Mouse (Mus musculus): ENCODE results near the gene Glp2r.

The Glp2r gene

DNA sequence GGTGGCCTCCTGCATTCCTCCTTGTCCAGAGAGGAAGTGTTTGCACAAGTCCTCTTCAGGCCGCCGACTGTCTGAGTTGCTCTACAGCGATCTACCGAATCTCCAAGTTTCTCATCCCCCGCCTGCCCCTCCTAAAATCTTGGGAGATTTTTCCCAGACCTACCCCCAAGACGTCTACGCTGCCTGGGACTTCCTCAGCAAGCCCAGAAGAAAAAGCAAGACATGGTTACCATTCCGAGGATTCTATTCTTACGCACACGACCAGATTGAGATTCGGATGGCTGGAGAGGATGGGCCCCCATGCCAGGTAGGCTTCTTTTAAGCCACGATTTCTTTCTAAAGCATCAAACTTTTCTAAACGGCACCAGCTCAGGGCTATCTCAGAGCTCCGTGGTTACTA, at the start of gene Glp2r:
Gene Glp2r, minus strand, starts transcription at position 101 of the 400 bp plus-strand sequence.
- DNase-seq: no peak

DNA sequence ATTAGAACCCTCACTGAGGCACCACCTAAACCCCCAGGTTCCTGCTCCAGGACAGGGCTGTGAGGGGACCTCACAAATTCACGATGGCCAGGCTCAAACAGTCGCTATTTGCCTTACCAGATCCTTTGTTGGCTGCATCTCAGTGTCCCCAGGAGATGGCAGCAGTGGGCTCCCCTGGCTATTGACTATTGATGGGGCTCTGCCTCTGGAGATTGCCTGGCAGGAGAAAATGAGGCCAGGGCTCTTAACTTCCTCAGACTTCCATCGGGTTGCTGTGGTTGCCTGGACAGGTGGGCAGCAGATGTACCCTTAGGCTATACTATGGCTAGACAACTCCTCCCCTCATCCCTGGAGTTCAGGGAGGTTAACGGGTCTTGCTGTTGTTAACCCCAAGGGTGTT, 49.3 kb upstream of the Glp2r start:
- peak; percentile 72 for DNase-seq

DNA sequence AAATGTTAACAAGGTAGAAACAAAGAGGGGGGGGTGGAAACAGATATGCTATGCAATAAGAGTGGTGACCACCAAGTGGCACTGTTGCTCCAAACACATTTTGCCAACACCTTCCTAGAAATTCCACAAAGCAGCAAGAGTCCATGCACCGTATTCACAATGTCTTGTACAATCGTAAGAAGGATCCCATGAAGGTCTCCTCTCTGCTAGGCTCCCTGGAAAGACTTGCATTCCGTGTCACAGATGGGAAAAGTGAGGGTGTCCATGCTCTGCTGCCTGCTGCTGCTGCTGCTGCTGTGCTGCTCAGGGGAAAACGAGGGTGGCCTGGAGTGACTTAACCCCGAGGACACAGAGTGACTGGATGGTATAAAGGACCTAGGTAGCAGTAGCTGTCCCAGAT, 48.7 kb upstream of the Glp2r start:
- peak; percentile 63 for DNase-seq

DNA sequence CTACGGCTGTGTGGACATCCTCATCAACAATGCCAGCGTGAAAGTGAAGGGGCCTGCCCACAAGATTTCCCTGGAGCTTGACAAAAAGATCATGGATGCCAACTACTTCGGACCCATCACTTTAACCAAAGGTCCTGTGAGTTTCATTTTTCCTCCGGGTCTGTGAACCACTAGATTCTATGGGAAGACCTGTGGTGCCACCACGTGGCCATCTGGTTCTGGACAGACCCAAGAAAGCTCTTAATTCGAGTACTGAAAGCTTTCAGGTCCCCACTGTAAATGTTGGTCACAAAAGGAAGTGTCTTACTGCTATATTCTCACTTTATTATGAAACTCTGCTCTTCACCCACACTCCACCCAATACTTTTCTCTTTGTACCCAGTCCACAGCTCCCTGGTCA, 40.6 kb upstream of the Glp2r start:
- DNase-seq: no peak

DNA sequence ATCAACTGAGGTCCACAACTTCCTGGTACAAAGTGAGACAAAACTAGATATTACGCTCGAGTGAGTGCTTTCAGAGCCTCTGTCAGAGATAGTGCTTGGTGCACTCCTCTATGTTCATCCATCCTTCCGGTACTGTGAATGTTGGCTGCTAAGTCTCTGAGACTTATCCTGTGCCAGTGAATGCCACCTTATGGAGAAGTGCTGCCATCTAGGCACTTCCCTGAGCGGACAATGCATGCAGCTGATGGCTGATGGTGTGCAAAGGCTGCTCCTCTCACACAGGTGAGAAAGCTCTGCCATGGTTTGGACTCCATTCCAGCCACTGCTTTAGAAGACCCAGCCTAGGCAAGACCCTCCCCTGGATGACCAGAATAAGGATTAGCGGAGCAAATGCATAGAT, 37.1 kb upstream of the Glp2r start:
- DNase-seq: no peak

DNA sequence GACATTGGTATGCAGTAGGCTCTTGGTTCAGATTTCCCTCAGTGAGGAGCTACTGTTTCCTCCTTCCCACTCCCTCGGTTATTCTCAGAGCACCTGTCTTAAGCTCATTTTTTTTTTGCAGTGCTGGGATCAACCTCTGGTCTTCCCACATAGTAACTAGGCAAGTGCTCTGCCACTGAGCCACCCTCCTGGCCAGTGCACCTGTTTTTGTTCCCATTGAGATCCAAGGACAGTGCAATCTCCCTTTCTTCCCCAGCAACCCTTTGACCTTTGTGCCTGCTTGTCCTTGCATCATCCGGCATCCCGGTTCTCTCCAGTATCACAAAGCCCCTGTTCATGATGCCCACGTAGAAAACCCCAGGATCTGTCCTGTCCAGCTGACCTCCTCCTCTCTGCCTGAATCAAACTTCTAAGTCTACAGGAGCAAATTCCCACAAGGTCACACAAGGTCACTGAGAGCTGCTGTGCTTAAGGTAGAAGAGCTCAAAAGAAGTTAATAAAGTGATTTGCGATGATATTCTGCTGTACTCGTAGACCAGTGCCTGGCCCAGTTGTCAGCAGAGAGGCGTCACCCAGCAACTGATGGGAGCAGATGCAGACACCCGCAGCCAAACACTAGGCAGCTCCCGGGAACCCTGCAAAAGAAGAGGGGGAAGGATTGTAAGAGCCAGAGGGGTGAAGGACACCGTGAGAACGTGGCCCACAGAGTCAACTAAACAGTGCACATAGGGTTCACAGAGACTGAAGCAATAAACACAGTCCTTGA, 36.1 kb upstream of the Glp2r start:
- no peak for DNase-seq

DNA sequence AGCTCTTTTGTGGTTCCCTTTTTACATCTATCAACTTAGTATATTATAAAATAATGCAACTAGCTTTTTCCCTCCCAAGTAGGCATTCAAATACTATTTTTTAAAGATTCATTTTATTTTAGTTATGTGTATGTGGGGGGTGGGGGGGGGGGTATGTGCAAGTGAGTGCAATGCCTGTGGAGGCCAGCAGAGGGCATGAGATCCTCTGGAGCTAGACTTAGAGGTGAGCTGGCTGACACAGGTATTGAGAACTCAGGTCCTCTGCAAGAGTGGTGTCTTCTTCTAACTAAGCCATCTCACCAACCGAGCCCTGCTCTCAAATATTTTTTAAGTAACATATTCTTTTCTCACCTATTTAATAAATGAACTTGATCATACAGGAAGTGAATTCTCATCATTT, 34.6 kb upstream of the Glp2r start:
- DNase-seq: no peak

DNA sequence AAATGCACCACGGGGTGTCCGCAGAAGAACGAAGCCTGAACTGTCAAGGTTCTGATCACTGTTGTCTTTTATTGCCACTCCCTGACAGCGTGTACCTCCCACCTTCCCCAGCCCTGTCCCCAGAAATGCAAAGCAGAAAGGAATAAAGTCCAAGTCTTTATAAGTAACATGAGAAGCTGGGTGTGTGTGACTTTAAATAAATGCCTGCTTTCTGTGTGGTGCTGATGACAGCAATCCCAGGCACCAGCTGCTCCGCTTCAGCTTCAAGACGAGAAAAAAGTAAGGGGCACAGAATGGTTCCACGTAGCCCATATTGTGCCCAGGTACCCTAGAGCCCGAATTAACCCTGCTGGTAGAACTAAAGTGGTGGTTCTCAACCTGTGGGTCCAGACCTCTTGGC, 30.2 kb upstream of the Glp2r start:
- DNase-seq: no peak

DNA sequence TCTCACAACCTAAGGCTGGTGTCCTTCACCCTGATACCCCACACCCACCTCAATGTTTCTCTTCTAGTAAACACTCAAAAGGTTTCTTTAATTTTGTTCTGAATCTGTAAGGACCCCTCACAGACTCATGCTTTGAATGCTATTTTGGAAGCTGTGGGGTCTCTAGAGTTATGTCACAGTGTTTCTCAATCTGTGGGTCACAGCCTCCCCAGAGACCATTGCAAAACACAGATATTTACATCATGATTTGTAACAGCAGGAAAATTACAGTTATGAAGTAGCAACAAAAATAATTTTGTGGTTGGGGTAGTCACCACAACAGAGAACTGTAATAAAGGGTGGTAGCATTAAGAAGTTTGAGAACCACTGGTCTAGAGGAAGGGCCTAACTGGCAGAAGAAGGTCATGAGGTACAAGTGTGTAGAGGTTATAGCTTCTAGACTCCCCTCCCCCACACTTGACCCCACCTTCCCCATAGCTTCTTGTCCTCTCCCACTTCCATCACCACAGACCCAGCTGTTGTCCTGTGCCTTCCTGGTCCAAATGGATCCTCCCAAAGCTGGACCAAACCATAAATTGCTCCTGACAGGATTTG, 29.3 kb upstream of the Glp2r start:
- no peak for DNase-seq

DNA sequence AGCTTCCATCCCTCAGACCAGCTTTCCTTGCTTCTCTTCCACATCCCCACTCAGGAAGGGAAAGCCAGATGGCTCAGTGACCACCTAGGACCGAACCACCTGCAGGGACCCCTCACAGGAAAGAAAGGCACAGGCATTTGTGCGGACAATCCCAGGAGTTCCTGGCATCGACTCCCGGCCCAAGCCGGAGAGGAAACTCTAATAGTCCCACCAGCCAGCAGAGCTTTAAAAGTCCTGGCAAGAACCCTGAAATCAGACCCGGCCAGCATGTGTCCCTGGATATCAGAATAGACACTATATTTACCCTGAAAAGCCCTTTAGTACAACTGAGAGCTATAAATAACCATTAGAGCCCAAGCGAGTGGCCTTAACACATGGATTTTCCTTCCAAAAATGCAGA, 27.0 kb upstream of the Glp2r start, which contains the start of gene Dhrs7c:
Gene Dhrs7c, plus strand, starts transcription at position 257 of the 400 bp plus-strand sequence.
- no peak for DNase-seq

DNA sequence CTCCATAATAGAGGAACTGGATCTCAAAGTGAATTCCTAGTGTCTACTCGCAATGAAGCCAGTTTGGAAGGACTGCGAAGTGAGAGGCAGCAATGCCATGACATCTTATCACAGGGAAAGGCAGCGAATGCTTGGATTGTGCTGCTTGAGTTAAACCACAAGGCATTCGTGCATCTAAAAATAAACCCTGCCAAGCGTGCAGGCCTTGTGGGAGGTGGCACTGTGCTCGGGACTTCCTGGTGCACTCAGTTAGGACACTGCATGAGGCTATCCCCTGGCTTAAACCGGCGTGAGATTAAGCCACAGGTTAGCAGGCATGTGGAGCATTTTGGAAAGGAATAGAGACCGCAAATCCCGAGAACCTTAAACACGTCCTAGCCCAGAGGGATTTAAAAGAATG, 19.2 kb upstream of the Glp2r start:
- no peak for DNase-seq

DNA sequence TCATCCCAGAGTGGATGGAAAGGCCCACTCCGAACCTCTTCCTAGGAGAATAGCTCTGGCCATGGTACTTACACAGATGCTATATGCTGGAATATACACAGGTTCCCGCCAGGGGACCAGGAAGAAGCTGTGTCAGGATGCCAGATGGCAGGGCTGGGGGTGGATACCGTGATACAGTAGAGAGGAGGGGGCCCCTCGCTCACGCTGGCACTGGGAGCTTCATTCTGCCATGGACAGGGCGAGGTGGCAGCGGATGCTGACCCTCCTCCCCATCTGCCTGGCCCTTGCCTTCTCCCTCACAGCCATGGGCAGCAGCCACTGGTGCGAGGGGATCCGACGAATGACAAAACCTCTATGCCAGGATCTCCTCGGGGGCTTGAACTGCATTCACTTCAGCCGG, 3.4 kb upstream of the Glp2r start, which contains the start of gene Gsg1l2:
Gene Gsg1l2, plus strand, starts transcription at position 230 of the 400 bp plus-strand sequence.
- DNase-seq: no peak

DNA sequence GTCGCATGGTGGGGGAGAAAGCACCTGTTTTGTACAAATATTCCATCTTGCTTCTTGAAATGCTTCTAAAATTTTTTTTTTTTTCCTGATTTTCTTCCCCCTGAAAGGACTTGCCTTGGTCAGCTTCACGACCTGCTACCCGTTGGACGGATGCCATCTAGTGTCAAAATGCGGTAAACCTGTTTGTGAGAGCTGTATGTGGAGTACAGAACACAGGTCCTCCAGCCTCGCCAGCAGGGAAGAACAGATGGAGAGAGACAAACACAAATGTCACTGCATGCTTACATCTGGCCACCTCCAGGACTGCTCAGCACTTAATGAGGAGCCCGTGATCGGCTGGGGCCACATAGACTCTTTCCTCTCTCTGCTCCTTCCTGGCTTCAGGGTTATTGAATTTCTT, 1.6 kb upstream of the Glp2r start:
- DNase-seq: peak; percentile 76

DNA sequence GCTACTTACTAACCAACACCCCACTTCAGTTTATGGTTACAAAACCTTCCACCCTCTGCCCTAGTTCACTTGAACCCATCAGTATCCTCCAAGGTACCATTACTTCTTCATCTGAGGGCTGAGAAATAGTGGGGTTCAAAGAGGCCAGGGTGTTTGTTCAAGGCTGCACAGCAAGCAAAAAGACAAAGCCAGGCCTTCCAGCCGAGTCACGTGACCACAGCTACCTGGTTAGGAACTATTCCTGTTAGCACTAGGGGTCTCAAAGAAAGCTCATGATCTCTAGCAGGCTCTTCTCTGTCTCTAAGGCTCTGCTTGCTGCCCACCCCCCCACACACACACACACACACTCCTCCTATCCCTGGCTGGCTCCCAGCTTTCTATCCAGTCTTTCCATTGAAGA, 738 bp upstream of the Glp2r start:
- no peak for DNase-seq

DNA sequence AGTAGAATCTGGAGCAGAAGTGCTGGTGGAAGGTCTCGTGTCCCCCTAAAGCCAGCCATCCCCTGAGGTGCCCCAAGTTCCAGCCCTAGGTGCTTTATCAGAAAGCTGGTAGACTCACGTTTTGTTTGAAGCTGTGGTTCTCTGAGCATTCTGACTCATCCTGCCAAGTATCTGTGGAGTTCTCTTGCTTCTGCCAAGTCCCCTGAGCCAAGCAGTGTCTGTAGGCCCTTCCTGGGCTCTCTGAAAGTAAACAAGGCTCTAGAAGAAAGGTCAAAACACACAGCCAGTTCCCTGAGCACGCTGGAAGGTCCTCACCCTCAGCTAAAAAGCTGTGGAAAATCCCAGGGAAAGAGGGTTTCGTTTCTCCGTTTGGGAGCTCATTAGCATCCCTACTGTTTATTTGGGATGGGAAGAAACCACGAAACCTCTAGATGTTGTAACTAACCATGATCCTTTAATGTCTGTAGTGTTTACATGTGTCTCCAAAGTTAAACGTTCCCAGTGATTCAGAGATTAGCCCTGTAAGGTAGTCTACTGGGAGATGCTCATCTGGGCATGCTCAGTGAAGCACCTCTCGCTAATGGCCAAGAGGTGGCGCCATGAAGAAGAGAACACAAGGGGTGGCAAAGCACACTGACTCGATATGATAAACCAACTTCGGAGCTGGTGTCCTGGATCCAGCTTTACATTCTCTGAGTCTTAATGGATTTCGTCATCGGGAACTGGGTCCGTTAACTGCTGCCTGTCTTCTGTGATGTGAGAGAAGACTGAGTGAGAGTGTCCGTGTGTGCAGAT, 13.4 kb downstream of the Glp2r start:
- DNase-seq: no peak

DNA sequence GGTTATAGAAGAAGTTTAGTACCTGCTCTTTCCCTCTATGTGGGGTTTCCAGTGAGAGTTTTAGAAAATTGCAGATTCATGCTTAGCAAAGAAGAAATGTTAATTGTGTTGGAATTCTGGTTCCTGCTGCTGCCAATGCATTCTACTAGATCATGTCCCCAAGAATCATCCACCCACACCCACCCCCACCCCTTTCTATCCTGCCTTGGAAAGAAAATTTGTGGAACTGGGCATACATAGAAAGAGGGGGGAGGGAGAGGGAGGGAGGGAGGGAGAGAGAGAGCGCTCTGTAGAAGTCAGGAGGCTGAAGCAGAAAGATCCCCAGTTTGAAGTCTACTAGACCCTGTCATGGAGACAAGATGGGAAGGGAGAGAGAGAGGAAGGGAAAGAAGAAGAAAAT, 14.7 kb downstream of the Glp2r start:
- DNase-seq: no peak

DNA sequence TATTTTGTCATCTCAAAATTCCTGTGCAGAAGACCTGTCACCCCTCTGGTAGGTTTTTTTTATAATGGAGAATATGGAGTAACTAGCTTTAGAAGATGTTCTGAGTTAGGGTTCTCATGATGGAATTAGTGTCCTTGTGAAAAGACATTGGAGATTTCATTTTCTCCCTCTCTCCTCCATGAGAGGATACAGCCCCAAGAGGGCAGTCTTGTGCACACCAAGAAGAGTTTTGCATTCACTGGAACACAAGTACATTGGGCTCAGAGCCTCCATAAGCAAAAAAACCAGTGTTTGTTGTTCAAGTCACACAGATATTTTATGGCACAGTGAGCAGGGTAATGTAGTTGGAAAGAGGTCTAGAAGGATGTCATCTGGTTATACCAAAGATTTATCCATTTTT, 29.4 kb downstream of the Glp2r start:
- DNase-seq: no peak

DNA sequence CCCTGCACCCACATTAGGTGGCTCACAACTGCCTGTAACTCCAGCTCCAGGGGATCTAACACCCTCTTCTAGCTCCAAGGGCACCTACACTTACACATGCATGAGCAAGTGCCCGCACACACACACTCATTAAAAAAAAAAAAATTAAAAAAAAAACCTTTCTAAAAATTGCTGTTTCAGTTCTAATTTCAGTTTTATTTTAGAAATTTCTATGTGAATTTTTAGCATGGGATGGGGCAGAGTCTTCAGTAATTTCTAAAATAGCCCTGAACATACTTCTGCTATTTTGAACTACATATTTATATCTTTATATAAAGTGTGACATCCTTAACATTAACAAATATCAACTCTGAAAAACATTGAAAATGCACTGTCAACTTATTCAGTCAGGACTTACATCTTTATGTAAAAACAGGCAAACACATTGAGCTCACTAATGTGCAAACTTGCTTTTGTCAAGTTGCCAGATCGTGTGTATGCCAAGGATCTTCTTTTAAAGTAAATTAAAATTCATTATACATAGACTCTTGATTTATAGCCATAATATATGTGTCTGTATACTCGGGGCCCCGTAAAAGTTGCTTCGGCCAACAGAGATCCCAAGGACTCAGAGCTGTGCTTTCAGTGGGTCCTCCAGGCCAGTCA, 32.0 kb downstream of the Glp2r start:
- DNase-seq: no peak

DNA sequence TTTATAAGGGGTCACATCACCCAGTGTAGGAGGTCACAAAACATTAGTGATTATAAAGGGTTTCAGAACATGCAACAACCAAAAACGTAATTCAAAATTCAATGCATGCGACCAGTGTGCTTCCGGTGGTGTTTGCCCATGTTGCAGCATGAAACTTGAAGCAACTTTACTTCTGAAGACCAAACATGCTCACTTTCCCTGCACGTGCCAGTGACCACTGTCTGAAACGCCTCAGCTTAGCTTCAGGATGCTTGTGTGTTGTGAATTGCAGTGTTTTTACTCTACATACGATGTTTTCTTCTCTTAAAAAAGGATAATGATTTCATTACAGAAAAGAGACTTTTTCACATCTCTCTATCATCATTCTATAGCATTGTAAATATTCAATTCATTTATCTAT, 32.6 kb downstream of the Glp2r start:
- no peak for DNase-seq

DNA sequence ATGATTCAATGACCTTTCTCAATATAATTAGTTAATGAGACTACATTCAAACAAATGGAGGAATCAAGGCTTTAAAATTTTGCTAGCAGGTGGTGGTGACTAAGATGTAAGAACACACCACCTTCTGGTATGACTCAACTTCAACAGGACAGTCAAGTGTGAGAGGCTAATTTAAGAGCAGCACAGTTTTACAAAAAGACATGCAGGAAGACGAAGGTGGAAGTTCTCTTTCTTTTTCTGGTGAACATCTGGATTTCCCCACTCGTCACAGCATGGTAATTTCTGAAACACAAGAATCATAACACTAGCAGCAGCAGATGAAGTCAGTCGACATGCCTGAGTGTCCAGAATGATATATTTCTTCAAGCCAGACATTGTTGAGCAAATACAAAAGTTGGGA, 36.4 kb downstream of the Glp2r start:
- no peak for DNase-seq

DNA sequence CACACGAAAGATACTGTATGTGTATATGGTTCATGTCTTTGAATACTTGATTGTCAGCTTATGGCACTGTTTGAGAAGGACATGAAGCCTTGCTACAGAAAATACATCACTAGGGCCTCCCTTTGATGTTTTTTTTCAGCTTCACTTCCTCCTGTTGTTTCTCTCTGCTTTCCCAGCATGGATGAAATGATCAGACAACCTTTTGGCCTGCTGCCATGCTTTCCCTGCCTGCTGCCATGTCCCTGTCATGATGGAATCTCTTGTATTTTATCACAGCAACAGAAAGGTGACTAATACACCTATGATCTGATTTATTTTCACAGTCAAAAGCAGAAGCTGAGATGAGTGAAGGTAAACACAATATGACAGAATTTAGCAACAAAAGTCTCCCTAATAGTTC, 37.2 kb downstream of the Glp2r start:
- no peak for DNase-seq

DNA sequence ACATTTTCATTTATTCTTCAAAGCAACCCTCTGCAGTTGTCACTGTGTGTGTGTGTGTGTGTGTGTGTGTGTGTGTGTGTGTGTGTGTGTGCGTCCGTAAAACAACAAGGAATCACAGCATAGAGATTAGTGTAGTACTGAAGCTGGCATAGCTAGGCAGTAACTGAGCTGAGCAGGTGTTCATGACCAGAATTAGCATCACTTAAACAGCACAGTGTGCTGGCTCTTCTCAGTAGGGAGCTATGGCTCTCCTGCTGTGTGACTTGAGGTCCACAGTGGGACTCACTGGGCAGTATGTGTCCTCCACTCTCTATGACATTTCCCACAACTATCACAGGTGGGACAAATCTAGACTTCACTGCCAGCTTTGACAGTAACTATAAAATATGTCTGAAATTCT, 39.9 kb downstream of the Glp2r start:
- DNase-seq: no peak

DNA sequence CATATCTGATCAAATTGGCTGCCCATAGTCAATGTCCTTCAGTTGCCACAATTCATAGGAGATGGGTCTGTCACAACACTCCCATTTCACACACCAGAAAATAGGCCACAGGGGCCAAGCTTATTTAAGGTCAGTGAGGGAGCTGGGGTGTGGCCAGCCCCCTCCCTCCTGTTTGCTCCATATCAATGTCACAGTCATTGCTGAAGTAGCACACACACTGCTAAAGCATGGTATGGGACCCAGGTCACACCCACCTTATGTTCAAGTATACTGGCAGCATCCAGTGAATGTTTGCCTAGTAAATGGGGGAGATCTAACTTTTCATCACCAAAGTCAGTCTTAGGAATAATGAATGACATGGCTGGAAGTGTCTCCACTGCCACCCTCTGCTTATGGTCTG, 42.2 kb downstream of the Glp2r start:
- no peak for DNase-seq
